Mouse (Mus musculus): Measurements from ENCODE around the gene Macc1.
A peak's percentile ranks its signal among the peaks of the same experiment; 100 is the strongest.

Macc1 gene

DNA sequence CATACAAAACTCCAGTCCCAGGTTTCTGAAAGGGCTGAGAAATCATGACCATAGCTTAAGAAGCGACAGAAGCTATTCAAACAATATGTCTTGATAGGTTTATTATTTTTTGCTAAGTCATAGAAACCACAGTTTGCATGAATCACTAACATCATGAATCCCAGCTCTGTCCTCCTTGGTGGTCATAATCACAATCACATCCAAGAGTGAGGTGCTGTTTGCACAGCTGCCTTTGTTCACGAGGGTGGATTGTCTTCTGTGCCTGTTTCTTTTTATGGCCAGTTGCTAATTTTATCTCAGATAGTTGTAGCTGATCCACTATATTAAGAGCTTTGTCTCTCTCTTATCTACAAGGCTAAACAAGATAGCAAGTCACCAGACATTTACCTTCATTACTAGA is 72.6 kb downstream of the Macc1 start:
- DNase-seq (ENCODE audit: low read depth in 1 of 2, low spot score in 2 of 2), result no peak

DNA sequence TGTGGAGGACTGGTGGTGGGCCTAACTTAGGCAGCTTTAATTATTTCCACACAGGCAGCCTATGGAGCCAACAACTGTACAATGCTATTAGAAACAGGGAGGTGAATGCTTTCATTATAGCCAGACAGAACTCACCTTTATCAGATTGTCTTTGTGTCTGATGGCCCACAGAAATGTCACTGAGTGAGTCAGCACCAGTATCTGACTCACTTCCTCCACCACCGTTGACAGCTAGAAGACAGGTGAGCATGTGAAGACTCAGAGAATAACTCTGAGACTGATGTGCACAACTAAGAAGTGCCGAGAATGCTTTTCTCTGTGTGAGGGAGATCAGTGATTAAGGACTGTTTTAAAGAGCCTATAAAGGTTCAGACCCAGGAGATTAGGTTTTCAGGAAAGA is 73.9 kb downstream of the Macc1 start:
- no peak for DNase-seq (ENCODE audit: low read depth in 1 of 2, low spot score in 2 of 2)

DNA sequence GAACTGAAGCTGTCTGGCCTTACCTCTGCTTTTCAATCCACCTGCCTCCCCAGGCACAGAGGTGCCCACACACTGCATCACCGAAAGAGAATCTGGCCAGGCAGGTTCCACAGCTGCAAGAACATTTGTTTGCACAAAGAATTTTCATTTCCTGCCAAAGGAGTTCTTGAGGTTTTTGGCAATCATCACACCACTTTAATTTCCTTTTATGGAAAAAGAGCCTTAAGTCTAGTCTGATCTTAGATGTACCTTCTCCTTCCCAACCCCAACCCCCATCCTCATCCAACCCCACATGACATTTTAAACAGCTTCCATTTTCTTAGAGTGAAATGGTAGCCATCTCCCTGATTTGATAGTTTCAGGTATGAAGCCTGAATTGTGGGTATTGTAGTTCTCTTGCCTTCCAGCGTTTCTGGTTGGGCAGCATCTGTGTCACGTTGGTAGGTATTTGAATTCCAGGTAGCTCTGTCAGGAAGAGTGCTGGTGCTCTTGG is 76.2 kb downstream of the Macc1 start:
- no peak for DNase-seq (ENCODE audit: low read depth in 1 of 2, low spot score in 2 of 2)

- peak in 1 of 2 experiments; percentile 4 for DNase-seq (ENCODE audit: low read depth in 1 of 2, low spot score in 2 of 2)
Measured at GRCm38 (mm10) chr12:119398046-119398659, 84.1 kb downstream of the Macc1 start.

DNA sequence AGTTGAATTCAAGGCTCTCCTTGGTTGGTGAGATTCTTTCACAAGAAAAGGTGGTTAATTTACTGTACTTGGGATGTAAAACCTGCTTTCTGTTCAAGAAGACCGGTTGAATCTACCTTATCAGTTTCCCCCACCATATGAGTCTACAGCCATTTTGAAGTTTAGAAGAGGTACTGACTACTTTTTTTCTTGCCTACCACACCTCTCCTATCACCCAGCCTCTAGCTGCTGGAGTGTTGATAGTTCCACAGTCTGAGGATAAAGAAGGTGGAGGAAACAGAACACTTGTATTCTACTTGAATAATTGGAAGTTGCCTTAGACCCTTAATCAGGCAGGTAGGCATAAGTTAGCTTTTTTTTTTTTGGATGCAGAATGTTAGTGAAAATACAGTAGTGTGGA is 88.2 kb downstream of the Macc1 start:
- DNase-seq (ENCODE audit: low read depth in 1 of 2, low spot score in 2 of 2), result no peak

GRCm38 (mm10) chr12:119402796-119403195 is 88.7 kb downstream of the Macc1 start:
- no peak for DNase-seq (ENCODE audit: low read depth in 1 of 2, low spot score in 2 of 2)

GRCm38 (mm10) chr12:119404810-119405209 is 90.7 kb downstream of the Macc1 start:
- DNase-seq (ENCODE audit: low read depth in 1 of 2, low spot score in 2 of 2), result no peak

- DNase-seq (ENCODE audit: low read depth in 1 of 2, low spot score in 2 of 2), result no peak
Measured at GRCm38 (mm10) chr12:119410522-119410921, 96.5 kb downstream of the Macc1 start.

GRCm38 (mm10) chr12:119410956-119411355 is 96.9 kb downstream of the Macc1 start:
- DNase-seq (ENCODE audit: low read depth in 1 of 2, low spot score in 2 of 2), result no peak

- no peak for DNase-seq (ENCODE audit: low read depth in 1 of 2, low spot score in 2 of 2)
Measured at GRCm38 (mm10) chr12:119411982-119412381, 97.9 kb downstream of the Macc1 start.

DNA sequence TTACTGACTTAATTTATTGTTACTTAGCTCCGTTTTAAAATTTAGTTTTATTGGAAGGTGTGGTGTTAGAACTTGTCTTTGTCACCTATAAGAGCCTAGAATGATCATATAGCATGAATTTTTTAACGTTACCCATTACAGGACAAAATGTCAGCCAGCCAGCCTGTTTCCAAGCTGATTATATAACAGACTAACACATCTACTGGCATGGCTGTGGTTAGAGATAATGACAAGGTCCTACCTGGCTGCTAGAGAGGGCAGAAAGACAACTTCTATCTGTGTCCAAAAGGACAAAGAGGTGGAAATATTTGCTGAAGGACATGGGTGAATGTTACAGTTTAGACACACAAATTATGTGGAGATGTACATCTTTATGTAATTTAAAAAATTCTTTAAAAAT is 101.8 kb downstream of the Macc1 start:
- DNase-seq (ENCODE audit: low read depth in 1 of 2, low spot score in 2 of 2), result no peak

DNA sequence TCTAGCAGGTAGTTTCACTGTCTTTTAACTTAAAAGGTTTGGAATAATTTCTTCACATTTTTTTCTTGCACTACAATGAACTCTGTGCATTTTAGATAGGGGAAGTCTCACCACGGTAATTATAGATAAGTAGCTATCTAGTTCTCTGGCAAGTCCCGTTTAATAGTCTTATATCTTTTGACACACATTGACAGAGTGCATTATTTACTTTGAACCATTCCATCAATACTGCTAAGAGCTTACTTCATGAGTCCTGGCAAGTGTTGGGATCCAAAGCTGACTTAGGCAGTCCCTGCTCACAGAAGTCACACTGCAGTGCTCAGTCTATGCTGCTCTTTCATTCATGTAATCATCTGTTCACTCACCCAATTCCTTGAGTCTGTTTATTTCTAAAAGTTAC is 111.7 kb downstream of the Macc1 start:
- no peak for DNase-seq (ENCODE audit: low read depth in 1 of 2, low spot score in 2 of 2)

DNA sequence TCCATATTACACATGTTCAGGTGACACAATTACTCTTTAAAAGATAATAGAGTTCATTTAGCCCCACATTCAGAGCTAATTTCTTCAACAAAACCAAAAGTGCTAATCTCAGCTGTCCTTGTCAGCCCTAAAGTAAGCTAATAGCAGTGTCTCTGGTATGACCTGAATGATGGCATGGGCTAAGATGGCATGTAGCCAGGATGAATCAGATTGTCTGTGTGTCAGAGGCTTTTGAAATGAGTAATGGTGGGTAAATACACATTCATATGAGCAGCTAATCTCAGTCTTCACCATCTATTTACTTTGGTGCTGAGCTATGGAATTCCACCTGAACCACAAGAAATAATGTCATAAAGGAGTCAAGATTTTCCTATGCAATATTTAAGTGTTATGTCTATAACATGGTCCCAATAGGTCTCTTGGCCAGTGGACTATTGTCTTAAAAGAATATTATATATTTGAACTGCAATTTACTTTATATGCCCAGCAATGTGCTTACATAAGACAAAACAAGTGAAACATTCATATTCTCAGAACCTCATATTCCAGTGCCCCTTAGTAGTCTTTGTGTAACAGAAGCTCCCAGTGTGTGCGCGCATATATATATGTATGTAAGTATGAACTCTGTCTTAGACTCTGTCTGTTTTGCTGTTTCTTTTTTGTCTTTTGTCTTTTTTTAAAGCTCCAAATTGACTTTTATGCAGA is 112.3 kb downstream of the Macc1 start:
- no peak for DNase-seq (ENCODE audit: low read depth in 1 of 2, low spot score in 2 of 2)

DNA sequence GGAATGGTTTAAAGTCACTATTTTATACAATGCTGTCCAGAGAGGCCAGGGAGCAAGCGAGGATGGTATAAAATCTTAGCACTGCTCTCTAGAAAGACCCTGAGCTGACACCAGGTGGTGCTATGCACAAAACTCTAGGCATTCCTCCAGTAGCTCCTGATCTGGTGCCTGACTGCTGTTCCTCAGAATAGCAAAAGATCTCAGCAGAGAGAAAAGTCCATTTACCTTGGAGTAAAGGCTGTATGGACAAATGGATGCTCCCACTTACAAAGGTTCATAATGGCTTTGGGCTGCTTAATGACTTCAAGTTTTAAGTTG is 112.8 kb downstream of the Macc1 start:
- no peak for DNase-seq (ENCODE audit: low read depth in 1 of 2, low spot score in 2 of 2)

GRCm38 (mm10) chr12:119440720-119441119 is 126.7 kb downstream of the Macc1 start:
- no peak for DNase-seq (ENCODE audit: low read depth in 1 of 2, low spot score in 2 of 2)

DNA sequence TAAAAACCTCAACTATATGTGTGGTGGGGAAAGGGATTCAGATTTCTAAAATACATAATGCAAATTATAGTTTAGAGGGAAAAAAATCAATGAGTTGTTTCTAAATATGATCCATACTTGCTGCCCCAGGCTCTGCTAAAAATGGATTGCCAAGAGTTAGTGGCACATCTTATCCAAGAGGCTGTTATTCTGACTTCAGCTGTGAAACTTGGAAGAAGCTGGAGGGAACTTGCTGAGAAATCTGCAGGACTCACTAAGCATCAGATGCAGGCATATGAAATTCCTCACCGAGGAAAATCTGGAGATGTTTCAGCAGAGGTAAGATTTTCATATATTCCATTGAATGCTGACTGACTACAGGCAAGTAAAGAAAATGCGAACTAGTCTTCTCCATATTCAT is 136.0 kb downstream of the Macc1 start:
- no peak for DNase-seq (ENCODE audit: low read depth in 1 of 2, low spot score in 2 of 2)

GRCm38 (mm10) chr12:119451232-119451631 is 137.2 kb downstream of the Macc1 start:
- no peak for DNase-seq (ENCODE audit: low read depth in 1 of 2, low spot score in 2 of 2)

DNA sequence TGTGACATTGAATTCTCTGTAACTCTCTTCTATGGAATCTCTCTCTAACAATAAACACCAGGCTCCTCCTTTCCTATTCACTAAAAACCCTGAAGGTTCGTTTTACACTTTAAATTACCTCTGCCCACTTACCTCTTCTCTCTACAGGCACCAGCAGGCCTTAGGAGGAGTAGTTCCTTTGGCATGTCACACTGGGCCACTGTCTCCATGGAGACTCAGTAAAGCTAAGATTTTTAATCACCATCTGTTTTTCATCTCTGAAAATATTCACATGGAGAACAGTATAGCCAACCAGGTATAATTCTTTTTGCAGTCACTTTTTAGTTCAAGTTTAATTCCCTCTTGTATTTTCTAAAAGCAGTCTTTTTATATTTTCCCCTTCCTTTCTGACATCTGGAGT is 140.0 kb downstream of the Macc1 start:
- no peak for DNase-seq (ENCODE audit: low read depth in 1 of 2, low spot score in 2 of 2)

DNA sequence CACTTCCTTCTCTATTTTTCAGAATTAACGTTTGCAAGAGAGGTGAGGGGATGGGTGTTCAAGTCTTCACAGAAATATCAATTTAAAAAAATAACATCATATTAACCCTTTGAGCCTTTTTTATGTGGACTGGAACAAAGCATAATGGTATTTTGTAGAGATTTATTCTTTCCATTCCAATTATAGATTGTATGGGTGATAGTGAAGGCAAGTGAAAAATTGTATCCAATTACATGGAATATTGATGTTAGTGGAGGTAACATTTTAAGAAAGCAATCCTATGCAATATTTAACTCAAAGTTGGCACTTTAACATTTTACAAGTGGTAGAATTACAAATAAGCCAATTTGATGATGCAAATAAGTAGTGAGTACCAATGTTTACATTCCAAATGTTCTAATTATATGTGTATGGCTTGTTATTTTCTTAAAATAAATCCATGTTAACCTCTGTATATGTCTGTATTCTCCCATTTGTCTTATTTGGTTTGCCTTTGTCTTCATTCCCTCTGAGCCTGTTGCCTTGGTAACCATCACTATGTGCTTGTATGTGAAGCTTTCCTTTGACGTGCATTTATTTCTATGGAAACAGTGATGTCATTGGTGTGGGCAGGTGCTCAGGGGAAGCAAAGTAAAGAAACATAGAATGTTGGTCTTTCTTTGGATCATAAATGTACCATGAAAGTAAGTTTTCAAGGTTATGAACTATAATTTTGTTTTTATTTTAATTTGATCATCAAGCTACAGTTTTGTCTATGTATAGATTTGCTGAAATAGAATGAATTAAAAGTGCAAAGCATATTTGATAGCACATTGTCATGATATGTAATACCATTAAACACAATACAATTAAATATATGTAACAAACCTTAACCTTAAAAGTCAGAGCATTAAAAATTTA is 150.2 kb downstream of the Macc1 start:
- DNase-seq (ENCODE audit: low read depth in 1 of 2, low spot score in 2 of 2), result no peak

GRCm38 (mm10) chr12:119464940-119465245 is 150.8 kb downstream of the Macc1 start:
- no peak for DNase-seq (ENCODE audit: low read depth in 1 of 2, low spot score in 2 of 2)

GRCm38 (mm10) chr12:119467656-119468055 is 153.6 kb downstream of the Macc1 start:
- no peak for DNase-seq (ENCODE audit: low read depth in 1 of 2, low spot score in 2 of 2)

GRCm38 (mm10) chr12:119470260-119470659 is 156.2 kb downstream of the Macc1 start:
- no peak for DNase-seq (ENCODE audit: low read depth in 1 of 2, low spot score in 2 of 2)

All from monocyte, adult 2 months (primary cell).